Mouse (Mus musculus): ENCODE results near the gene Cxcr4. TPM values are rescaled to one million over a fixed set of nuclear protein-coding genes. Genes with fewer than 3 reads are reported as not detected.
"Not testable (repeated sequence)": the region's sequence is repeated elsewhere in the genome, so short reads cannot be mapped to it uniquely, and the experiment has no call there.

Gene Cxcr4
- polyA plus RNA-seq, 1 experiment from 2014 or later, result 2.2 TPM

DNA sequence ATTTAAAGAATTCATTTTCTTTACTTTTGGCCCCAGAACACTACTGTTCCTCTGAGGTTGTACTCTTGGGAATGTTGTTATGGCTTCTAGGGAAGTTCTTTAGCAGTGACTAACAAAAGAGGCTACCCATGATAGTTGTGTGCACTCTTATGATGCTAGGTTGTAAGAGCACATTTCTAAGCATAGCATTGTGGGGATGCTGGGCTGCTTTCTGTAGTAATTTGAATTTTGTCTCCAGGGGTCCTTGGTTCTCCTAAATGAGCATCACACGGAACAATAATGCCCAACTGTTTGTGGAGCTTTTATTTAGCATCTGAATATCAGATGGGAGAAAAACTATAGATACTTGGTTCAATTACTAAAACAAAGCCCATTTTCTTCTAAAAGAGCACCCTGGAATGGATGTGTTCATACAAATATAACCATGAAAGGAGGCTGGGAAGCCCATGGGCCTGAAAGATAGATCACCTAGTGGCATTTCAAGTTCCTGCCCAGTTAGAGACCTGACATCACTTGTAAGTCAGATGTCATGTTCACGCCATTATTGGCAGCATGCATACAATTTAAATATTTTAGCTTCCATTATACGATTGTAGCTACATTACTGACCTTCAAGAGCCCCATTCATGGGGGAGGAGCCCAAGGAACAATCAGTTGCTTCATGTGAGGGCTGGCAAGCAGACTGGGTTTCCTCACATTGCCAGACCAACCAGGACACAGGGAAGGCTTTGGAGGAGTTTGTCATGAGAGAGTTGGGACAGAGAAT lies 6.5 kb downstream of the Cxcr4 start:
- H3K4me1 ChIP-seq (ENCODE audit: control insufficient read depth, insufficient read depth, low read length), result 0 out of 2 replicates have a peak, but pooled peaks cover 1% of the 10 kb centered on the region
- no peak for ATAC-seq
- WGBS, result 69% methylated on average over 3 of the region's 3 CpGs
- H3K4me3 ChIP-seq (ENCODE audit: low read length), result no peak overlapping the region
- no peaks in the 10 kb centered on the region for H3K9me3 ChIP-seq (ENCODE audit: control insufficient read depth, low read length)
- H3K36me3 ChIP-seq (ENCODE audit: control insufficient read depth, insufficient read depth, low read length), result no peaks in the 10 kb centered on the region
- H3K27ac ChIP-seq (ENCODE audit: low read length), result no peak overlapping the region
- no peak overlapping the region for H3K9ac ChIP-seq (ENCODE audit: low read depth, low read length)
- no peaks in the 10 kb centered on the region for H3K27me3 ChIP-seq (replicated peaks; ENCODE audit: control insufficient read depth, insufficient read depth, low read length)
- H3K4me2 ChIP-seq (ENCODE audit: low read depth, low read length), result no peak overlapping the region

DNA sequence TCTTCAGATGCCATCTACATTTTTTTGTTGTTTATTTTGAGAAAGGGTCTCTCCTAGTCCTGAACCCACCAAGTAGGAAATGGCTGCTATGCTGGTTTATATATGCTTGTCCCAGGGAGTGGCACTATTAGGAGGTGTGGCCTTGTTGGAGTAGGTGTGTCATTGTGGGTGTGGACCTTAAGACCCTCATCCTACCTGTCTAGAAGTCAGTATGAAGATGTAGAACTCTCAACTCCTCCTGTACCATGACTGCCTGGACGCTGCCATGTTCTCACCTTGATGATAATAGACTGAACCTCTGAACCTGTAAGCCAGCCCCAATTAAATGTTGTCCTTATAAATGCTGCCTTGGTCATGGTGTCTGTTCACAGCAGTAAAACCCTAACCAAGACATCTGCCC lies 7.4 kb downstream of the Cxcr4 start:
- not testable (repeated sequence) for H3K4me1 ChIP-seq (ENCODE audit: control insufficient read depth, insufficient read depth, low read length); H3K36me3 ChIP-seq (ENCODE audit: control insufficient read depth, insufficient read depth, low read length); H3K9ac ChIP-seq (ENCODE audit: low read depth, low read length); H3K27ac ChIP-seq (ENCODE audit: low read length); H3K9me3 ChIP-seq (ENCODE audit: control insufficient read depth, low read length); ATAC-seq; H3K27me3 ChIP-seq (replicated peaks; ENCODE audit: control insufficient read depth, insufficient read depth, low read length); H3K4me2 ChIP-seq (ENCODE audit: low read depth, low read length); H3K4me3 ChIP-seq (ENCODE audit: low read length)
- WGBS, result 90% methylated on average over 1 of the region's 1 CpGs

DNA sequence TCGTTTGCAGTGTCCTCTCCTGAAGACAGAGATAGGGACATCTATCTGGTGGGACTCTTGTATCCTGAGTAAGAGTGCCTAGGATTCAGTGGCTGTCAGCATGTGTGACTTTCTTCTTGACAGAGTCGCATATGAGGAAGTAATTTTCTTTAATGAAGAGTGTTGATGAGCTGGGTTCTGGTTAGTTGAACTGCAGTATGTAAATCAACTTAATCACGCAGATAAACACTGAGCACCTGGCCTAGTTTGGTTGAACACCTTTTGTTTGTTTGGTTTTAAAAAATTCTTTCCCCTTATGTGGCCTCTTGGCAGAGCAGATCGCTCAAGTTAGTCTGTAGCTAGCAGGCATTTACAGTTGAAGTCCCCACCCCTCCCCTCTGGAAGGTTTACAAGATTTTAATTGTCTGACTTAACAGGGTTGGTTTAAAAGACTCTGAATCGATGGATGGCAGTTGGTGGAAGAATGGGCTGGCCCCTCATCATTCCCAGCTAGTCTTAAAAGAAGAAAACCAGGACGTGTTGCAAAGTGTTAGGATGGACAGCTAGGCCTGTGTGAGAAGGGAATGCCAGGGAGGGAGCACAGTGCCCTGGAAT lies 8.7 kb downstream of the Cxcr4 start:
- Histone ChIP-seq H3K27me3 (replicated peaks; ENCODE audit: control insufficient read depth, insufficient read depth, low read length) (no peaks in the 10 kb centered on the region), H3K9ac (ENCODE audit: low read depth, low read length) (no peak overlapping the region), H3K9me3 (ENCODE audit: control insufficient read depth, low read length) (no peaks in the 10 kb centered on the region), H3K27ac (ENCODE audit: low read length) (no peak overlapping the region), H3K4me3 (ENCODE audit: low read length) (no peak overlapping the region), H3K4me2 (ENCODE audit: low read depth, low read length) (no peak overlapping the region), H3K36me3 (ENCODE audit: control insufficient read depth, insufficient read depth, low read length) (no peaks in the 10 kb centered on the region), H3K4me1 (ENCODE audit: control insufficient read depth, insufficient read depth, low read length) (no peaks in the 10 kb centered on the region)
- ATAC-seq, result no peak
- WGBS, result 49% methylated on average over 6 of the region's 6 CpGs

DNA sequence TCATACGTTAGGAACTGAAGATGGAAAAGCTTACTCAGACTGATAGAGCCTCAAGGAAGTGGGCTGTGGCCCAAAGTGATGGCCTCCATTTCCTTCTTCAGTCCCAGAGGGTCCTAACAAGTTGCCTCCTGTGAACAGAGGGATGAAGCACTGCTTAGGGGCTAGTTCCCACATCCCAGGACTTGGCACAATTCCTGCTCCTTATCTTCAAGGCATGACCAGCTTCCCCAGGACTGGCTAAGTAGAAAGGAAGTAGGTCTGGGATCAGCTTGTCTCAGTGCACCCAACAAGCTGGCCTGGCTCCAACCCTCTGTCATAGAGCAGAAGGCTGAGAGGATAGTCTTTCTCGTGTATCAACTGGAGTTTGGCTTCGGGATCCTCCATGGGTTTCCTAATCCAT lies 11.8 kb downstream of the Cxcr4 start:
- Histone ChIP-seq H3K4me3 (ENCODE audit: low read length) (no peak overlapping the region), H3K9me3 (ENCODE audit: control insufficient read depth, low read length) (no peaks in the 10 kb centered on the region), H3K9ac (ENCODE audit: low read depth, low read length) (no peak overlapping the region), H3K4me1 (ENCODE audit: control insufficient read depth, insufficient read depth, low read length) (no peaks in the 10 kb centered on the region), H3K4me2 (ENCODE audit: low read depth, low read length) (no peak overlapping the region), H3K36me3 (ENCODE audit: control insufficient read depth, insufficient read depth, low read length) (no peaks in the 10 kb centered on the region), H3K27me3 (replicated peaks; ENCODE audit: control insufficient read depth, insufficient read depth, low read length) (no peaks in the 10 kb centered on the region), H3K27ac (ENCODE audit: low read length) (no peak overlapping the region)
- 80% methylated on average over 3 of the region's 3 CpGs for WGBS
- ATAC-seq, result no peak

DNA sequence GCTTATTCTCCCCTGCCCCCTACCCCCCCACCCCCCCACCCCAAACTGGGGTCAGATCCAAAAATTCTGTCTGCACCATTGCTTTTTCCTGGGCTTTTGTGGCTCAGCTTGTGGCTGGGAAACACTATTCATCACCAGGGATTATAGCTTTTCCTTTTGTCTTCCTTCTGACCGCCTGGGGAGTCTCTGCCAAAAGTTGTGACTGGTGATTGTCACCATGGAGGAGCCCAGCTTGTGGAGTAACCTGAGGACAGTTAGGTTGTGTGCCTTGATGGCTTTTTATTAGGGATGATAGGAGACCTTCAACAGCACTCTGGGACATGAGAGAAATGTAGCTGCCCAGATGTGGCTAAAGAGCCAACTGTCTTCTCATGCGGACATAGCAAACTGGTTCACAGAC lies 13.6 kb downstream of the Cxcr4 start:
- no peak for ATAC-seq
- Histone ChIP-seq H3K36me3 (ENCODE audit: control insufficient read depth, insufficient read depth, low read length) (no peaks in the 10 kb centered on the region), H3K27me3 (replicated peaks; ENCODE audit: control insufficient read depth, insufficient read depth, low read length) (no peaks in the 10 kb centered on the region), H3K9ac (ENCODE audit: low read depth, low read length) (no peak overlapping the region), H3K27ac (ENCODE audit: low read length) (no peak overlapping the region), H3K4me1 (ENCODE audit: control insufficient read depth, insufficient read depth, low read length) (no peaks in the 10 kb centered on the region), H3K4me2 (ENCODE audit: low read depth, low read length) (no peak overlapping the region), H3K4me3 (ENCODE audit: low read length) (no peak overlapping the region), H3K9me3 (ENCODE audit: control insufficient read depth, low read length) (no peaks in the 10 kb centered on the region)
- 63% methylated on average over 2 of the region's 2 CpGs for WGBS

DNA sequence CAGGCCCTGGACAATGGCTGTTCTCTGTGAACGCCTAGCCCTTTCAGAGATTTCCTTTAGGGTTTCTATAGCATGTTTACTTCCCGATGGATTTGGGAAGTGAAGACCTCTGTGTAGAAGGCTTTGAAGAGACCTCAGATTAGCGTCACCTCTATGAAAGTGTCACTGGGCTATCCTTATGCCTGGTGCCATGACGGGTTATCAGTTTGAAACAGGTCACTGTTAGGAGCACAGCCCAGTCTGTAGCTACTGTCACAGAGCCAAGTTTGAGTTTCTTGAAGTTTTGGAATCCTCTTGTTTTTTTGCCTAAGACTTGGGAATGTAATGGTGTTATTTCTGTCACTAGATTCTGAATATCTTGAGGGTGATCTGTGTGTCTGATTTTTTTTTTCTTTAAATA lies 17.0 kb downstream of the Cxcr4 start:
- H3K4me1 ChIP-seq (ENCODE audit: control insufficient read depth, insufficient read depth, low read length), result no peaks in the 10 kb centered on the region
- no peaks in the 10 kb centered on the region for H3K27me3 ChIP-seq (replicated peaks; ENCODE audit: control insufficient read depth, insufficient read depth, low read length)
- ATAC-seq, result no peak
- no peak overlapping the region for H3K4me3 ChIP-seq (ENCODE audit: low read length)
- no peaks in the 10 kb centered on the region for H3K9me3 ChIP-seq (ENCODE audit: control insufficient read depth, low read length)
- no peaks in the 10 kb centered on the region for H3K36me3 ChIP-seq (ENCODE audit: control insufficient read depth, insufficient read depth, low read length)
- WGBS, result 81% methylated on average over 4 of the region's 4 CpGs
- H3K27ac ChIP-seq (ENCODE audit: low read length), result no peak overlapping the region
- H3K9ac ChIP-seq (ENCODE audit: low read depth, low read length), result no peak overlapping the region
- no peak overlapping the region for H3K4me2 ChIP-seq (ENCODE audit: low read depth, low read length)

DNA sequence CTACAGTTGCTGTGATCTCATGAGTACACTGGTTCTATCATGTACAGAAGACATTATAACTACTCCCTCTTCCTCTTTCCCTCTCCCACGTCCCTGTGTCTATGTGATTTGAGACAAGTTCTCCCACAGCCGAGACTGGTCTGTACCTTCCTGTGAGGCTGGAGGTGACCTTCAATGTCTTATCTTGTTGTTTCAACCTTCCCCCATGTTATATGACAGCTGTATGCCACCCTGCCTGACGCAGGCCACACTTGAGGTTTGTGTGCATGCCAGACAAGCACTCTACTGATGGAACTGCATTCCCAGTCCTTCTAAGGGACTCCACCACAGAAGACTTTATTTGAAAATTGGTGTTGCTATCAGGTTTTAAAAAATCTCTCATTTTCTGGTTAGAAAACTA lies 21.1 kb downstream of the Cxcr4 start:
- H3K9ac ChIP-seq (ENCODE audit: low read depth, low read length), result no peak overlapping the region
- 70% methylated on average over 3 of the region's 3 CpGs for WGBS

DNA sequence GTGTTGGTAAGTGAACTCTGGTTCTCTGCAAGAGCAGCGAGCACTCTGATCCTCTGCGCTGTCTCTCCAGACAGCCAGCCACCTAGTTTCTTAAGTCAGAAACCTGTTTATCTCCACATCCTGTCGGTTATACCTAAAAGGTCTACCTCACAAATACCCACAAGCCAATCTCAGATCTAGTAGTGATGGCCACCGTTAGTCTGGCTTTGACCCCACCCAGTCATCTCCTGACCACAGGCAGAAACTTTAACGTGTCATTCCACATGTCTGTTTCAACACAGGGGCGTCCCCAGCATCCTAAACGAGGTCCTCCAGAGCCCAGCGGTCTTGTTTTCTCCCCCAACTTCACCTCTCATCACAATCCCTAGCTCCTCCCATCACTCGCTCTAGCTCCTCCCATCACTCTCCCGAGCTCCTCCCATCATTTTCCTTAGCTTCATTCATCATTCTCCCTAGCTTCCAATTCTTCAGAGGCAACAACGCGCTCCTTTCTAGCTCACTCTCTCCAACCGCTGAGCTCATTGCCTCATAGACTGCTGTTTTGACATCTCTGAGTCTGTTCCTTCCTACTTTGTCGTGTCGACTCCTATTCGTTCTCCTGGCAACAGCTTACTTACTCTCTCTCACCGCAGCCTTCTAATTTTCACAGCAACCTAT lies 22.0 kb downstream of the Cxcr4 start:
- WGBS, result 82% methylated on average over 17 of the region's 17 CpGs
- Histone ChIP-seq H3K9me3 (ENCODE audit: control insufficient read depth, low read length) (no peaks in the 10 kb centered on the region), H3K27ac (ENCODE audit: low read length) (no peak overlapping the region), H3K4me2 (ENCODE audit: low read depth, low read length) (no peak overlapping the region), H3K9ac (ENCODE audit: low read depth, low read length) (no peak overlapping the region), H3K36me3 (ENCODE audit: control insufficient read depth, insufficient read depth, low read length) (no peaks in the 10 kb centered on the region), H3K27me3 (replicated peaks; ENCODE audit: control insufficient read depth, insufficient read depth, low read length) (no peaks in the 10 kb centered on the region), H3K4me1 (ENCODE audit: control insufficient read depth, insufficient read depth, low read length) (no peaks in the 10 kb centered on the region), H3K4me3 (ENCODE audit: low read length) (no peak overlapping the region)
- ATAC-seq, result no peak

More for the DNA sequence above, 21.1 kb downstream of the Cxcr4 start:
- Histone ChIP-seq H3K4me1 (ENCODE audit: control insufficient read depth, insufficient read depth, low read length) (no peaks in the 10 kb centered on the region), H3K4me2 (ENCODE audit: low read depth, low read length) (no peak overlapping the region), H3K27ac (ENCODE audit: low read length) (no peak overlapping the region), H3K4me3 (ENCODE audit: low read length) (no peak overlapping the region), H3K27me3 (replicated peaks; ENCODE audit: control insufficient read depth, insufficient read depth, low read length) (no peaks in the 10 kb centered on the region), H3K36me3 (ENCODE audit: control insufficient read depth, insufficient read depth, low read length) (no peaks in the 10 kb centered on the region), H3K9me3 (ENCODE audit: control insufficient read depth, low read length) (no peaks in the 10 kb centered on the region)
- ATAC-seq, result no peak

DNA sequence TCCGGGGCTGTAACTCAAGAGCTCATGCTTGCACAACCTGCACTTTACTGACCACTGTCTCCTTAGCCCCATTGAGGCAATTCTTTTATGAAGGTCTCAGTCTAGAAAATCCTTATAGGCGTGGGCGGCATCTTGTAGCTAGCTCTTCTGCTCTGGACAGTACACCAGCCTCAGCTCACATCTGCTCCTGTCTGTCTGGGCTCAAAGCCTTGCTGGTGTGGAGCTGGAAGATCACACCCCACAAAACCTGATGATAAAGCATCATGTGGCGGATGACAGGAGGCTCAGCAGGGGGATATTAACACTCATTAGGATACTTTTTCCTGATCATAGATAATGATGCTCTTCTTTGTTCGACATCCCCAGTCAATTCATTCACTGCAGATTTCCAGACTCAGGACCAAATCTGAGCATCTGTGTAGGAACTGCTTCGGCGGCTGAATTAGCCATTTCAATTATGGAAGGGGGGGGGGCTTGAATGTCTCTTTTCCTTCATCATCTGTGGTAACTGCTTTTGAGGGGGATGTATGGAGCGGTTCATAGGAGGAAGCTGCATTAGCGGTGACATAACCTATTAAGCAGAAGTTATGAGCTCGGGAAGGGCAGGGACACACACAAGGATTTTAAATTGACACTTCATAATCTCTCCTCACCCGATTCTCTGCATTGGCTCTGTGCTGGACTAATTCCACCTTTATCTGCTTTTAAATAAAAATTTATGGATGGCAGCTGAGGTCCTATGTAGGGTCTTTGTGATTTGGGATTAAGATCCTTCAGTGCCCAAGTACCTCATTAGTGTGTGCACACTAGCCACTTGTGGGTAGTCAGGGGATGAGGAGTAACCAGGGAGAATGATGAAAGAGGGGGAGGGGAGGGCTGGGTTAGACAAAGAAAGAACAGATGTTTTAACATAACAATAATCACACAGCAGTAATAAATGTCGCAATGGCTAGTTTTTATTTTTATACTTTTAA lies 24.6 kb downstream of the Cxcr4 start:
- H3K9ac ChIP-seq (ENCODE audit: low read depth, low read length), result no peak overlapping the region

More for the DNA sequence above, 24.6 kb downstream of the Cxcr4 start:
- Histone ChIP-seq H3K9me3 (ENCODE audit: control insufficient read depth, low read length) (no peaks in the 10 kb centered on the region), H3K27ac (ENCODE audit: low read length) (no peak overlapping the region), H3K36me3 (ENCODE audit: control insufficient read depth, insufficient read depth, low read length) (no peaks in the 10 kb centered on the region), H3K4me3 (ENCODE audit: low read length) (no peak overlapping the region), H3K27me3 (replicated peaks; ENCODE audit: control insufficient read depth, insufficient read depth, low read length) (no peaks in the 10 kb centered on the region), H3K4me1 (ENCODE audit: control insufficient read depth, insufficient read depth, low read length) (no peaks in the 10 kb centered on the region), H3K4me2 (ENCODE audit: low read depth, low read length) (no peak overlapping the region)
- WGBS, result 78% methylated on average over 12 of the region's 12 CpGs
- no peak for ATAC-seq
